Mouse (Mus musculus): ENCODE measurements around the gene Ccdc33.

Gene Ccdc33

GRCm38 (mm10) chr9:58011552-58011951 is 107.1 kb downstream of the Ccdc33 start:
- no peak for DNase-seq (ENCODE audit: low spot score in 2 of 2)

GRCm38 (mm10) chr9:58011027-58011426 is 107.6 kb downstream of the Ccdc33 start:
- DNase-seq (ENCODE audit: low spot score in 2 of 2): no peak

- no peak for DNase-seq (ENCODE audit: low spot score in 2 of 2)
Observed at GRCm38 (mm10) chr9:58009588-58009987, 109.0 kb downstream of the Ccdc33 start.

- DNase-seq (ENCODE audit: low spot score in 2 of 2): peak in 1 of 2 experiments; percentile 42
Observed at GRCm38 (mm10) chr9:58009015-58009362, 109.6 kb downstream of the Ccdc33 start.

GRCm38 (mm10) chr9:58008336-58009014 is 110.1 kb downstream of the Ccdc33 start:
- no peak for DNase-seq (ENCODE audit: low spot score in 2 of 2)

GRCm38 (mm10) chr9:58005753-58006461 is 112.7 kb downstream of the Ccdc33 start, which contains the start of gene Cyp11a1:
TSS of gene Cyp11a1 (plus strand) at chr9:58006411.
- DNase-seq (ENCODE audit: low spot score in 2 of 2): no peak

- DNase-seq (ENCODE audit: low spot score in 2 of 2): no peak
Observed at GRCm38 (mm10) chr9:58003272-58003671, 115.4 kb downstream of the Ccdc33 start.

GRCm38 (mm10) chr9:57999676-58000075 is 118.9 kb downstream of the Ccdc33 start:
- DNase-seq (ENCODE audit: low spot score in 2 of 2): no peak

GRCm38 (mm10) chr9:57998685-57999084 is 119.9 kb downstream of the Ccdc33 start:
- DNase-seq (ENCODE audit: low spot score in 2 of 2): no peak

GRCm38 (mm10) chr9:57998032-57998659 is 120.5 kb downstream of the Ccdc33 start:
- no peak for DNase-seq (ENCODE audit: low spot score in 2 of 2)

GRCm38 (mm10) chr9:57997511-57998031 is 121.1 kb downstream of the Ccdc33 start:
- no peak for DNase-seq (ENCODE audit: low spot score in 2 of 2)

GRCm38 (mm10) chr9:57995282-57995681 is 123.3 kb downstream of the Ccdc33 start:
- DNase-seq (ENCODE audit: low spot score in 2 of 2): no peak

- no peak for DNase-seq (ENCODE audit: low spot score in 2 of 2)
Observed at GRCm38 (mm10) chr9:57992781-57993591, 125.6 kb downstream of the Ccdc33 start.

GRCm38 (mm10) chr9:57992060-57992459 is 126.6 kb downstream of the Ccdc33 start:
- no peak for DNase-seq (ENCODE audit: low spot score in 2 of 2)

GRCm38 (mm10) chr9:57990438-57991110 is 128.0 kb downstream of the Ccdc33 start:
- no peak for DNase-seq (ENCODE audit: low spot score in 2 of 2)

- DNase-seq (ENCODE audit: low spot score in 2 of 2): no peak
Observed at GRCm38 (mm10) chr9:57989309-57989708, 129.3 kb downstream of the Ccdc33 start.

GRCm38 (mm10) chr9:57988098-57988497 is 130.5 kb downstream of the Ccdc33 start:
- no peak for DNase-seq (ENCODE audit: low spot score in 2 of 2)

- no peak for DNase-seq (ENCODE audit: low spot score in 2 of 2)
Observed at GRCm38 (mm10) chr9:57986293-57986692, 132.3 kb downstream of the Ccdc33 start.

- no peak for DNase-seq (ENCODE audit: low spot score in 2 of 2)
Observed at GRCm38 (mm10) chr9:57985304-57985703, 133.3 kb downstream of the Ccdc33 start.

GRCm38 (mm10) chr9:57980570-57980969 is 138.1 kb downstream of the Ccdc33 start:
- no peak for DNase-seq (ENCODE audit: low spot score in 2 of 2)

GRCm38 (mm10) chr9:57978858-57979257 is 139.8 kb downstream of the Ccdc33 start:
- DNase-seq (ENCODE audit: low spot score in 2 of 2): no peak
